ENCODE assay signal across 8 mouse cellular contexts in the genomic region with DNA sequence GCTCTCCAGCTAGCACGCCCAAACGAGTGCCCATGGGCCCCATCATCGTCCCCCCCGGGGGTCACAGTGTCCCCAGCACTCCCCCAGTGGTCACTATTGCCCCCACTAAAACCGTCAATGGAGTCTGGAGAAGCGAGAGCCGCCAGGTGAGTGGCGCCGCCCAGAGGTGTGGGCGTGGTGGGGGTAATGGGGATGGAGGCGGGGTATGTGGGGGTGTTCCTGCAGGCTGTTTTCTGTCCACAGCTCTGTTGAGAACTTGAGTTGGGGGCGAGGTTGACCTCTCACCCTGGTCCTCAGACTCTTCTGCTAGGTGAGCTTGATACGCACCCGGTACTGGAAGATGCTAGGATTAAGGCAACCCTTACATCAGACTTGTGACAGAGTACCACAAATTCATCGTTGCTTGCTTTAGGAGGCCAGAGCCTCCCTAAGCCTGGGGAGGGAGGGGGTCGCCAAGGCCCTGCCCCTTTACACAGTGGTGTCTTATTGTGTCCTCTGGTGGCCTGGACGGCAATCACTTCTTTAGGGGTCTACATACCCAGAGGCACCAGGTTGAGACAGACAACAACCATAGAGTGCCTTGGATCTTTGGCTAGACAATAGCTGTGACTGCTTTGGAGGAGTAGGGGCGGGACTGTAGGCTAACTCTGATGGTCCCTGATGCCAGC. TPM values are rescaled to one million over a fixed set of nuclear protein-coding genes. Genes with fewer than 3 reads are reported as not detected.
DNase-seq lines count a peak whose midpoint lies in the region; ATAC-seq and TF ChIP-seq lines count a peak whose summit lies in the region.

No protein-coding gene starts in this region.

- WGBS in lung, postnatal 0 days = 90% methylated on average over 18 of the region's 18 CpGs
- 91% methylated on average over 18 of the region's 18 CpGs for WGBS in lung, adult 2 months
- WGBS in forebrain, embryonic 13.5 days = 67% methylated on average over 18 of the region's 18 CpGs
- WGBS in limb, embryonic 11.5 days = 57% methylated on average over 18 of the region's 18 CpGs
- WGBS in olfactory bulb, adult 2 months = 78% methylated on average over 18 of the region's 18 CpGs

- TF ChIP-seq CTCF in lung, postnatal 0 days (IDR thresholded peaks at IDR 0.05) = no peak
- TF ChIP-seq CTCF in lung, adult 2 months (IDR thresholded peaks at IDR 0.05; ENCODE audit: insufficient read depth, low read length) = no peak
- no peak for TF ChIP-seq CTCF in olfactory bulb, adult 2 months (IDR thresholded peaks at IDR 0.05; ENCODE audit: insufficient read depth, low read depth, low read length)

- H3K4me2 ChIP-seq in lung, postnatal 0 days (replicated peaks; ENCODE audit: low read depth, low read length) = no peak overlapping the region; the same call in 1 of the 2 replicates
- peak overlapping the region; percentile 27; the same call in 1 of the 2 replicates for H3K4me2 ChIP-seq in forebrain, embryonic 13.5 days
- H3K4me2 ChIP-seq in limb, embryonic 11.5 days (ENCODE audit: low read depth, severe bottlenecking) = no peak overlapping the region

- DNase-seq in lung, postnatal 0 days (ENCODE audit: low spot score) = no peak
- DNase-seq in lung, adult 2 months = no peak
- no peak for DNase-seq in limb, embryonic 11.5 days (ENCODE audit: low spot score)
- DNase-seq in urinary bladder, postnatal 4 days (ENCODE audit: low spot score in 2 of 2) = no peak
- no peak for DNase-seq in yolk sac, embryonic 10.5 days (ENCODE audit: low spot score)
- DNase-seq in frontal cortex, postnatal 10 days (ENCODE audit: low spot score in 2 of 2) = no peak

- H3K4me1 ChIP-seq in lung, postnatal 0 days (ENCODE audit: insufficient read depth, low read depth, low read length) = peaks cover 20% of the 10 kb centered on the region
- H3K4me1 ChIP-seq in lung, adult 2 months (ENCODE audit: control insufficient read depth, insufficient read depth, low read length) = peaks cover 19% of the 10 kb centered on the region
- H3K4me1 ChIP-seq in forebrain, embryonic 13.5 days = peaks cover 97% of the 10 kb centered on the region
- peaks cover 69% of the 10 kb centered on the region for H3K4me1 ChIP-seq in limb, embryonic 11.5 days (ENCODE audit: control insufficient read depth, insufficient read depth, low read length)
- peaks cover 82% of the 10 kb centered on the region for H3K4me1 ChIP-seq in olfactory bulb, adult 2 months (ENCODE audit: control insufficient read depth, insufficient read depth, low read length)

- no peak for TF ChIP-seq POLR2A in lung, adult 2 months (IDR thresholded peaks at IDR 0.05; ENCODE audit: borderline replicate concordance, extremely low read depth, low read depth, low read length)
- no peak for TF ChIP-seq POLR2A in olfactory bulb, adult 2 months (IDR thresholded peaks at IDR 0.05; ENCODE audit: insufficient read depth, low read depth, low read length)

- H3K27ac ChIP-seq in lung, postnatal 0 days (ENCODE audit: low read length) = peak overlapping the region; percentile 66
- H3K27ac ChIP-seq in forebrain, embryonic 13.5 days = peak overlapping the region; percentile 94
- H3K27ac ChIP-seq in limb, embryonic 11.5 days (replicated peaks; ENCODE audit: low read depth, low read length) = peak overlapping the region; percentile 53
- peak overlapping the region; percentile 83 for H3K27ac ChIP-seq in olfactory bulb, adult 2 months (ENCODE audit: insufficient read depth, low read depth, low read length)

- no peak for ATAC-seq in lung, postnatal 0 days
- no peak for ATAC-seq in forebrain, embryonic 13.5 days
- no peak for ATAC-seq in limb, embryonic 11.5 days (ENCODE audit: insufficient number of reproducible peaks, low FRiP score, low TSS enrichment, low read depth)

- no peak overlapping the region for H3K9ac ChIP-seq in lung, postnatal 0 days (replicated peaks; ENCODE audit: low read depth)
- H3K9ac ChIP-seq in forebrain, embryonic 13.5 days = peak overlapping the region; percentile 17; the same call in 1 of the 2 replicates
- H3K9ac ChIP-seq in limb, embryonic 11.5 days (ENCODE audit: low read length) = no peak overlapping the region

- peaks cover 22% of the 10 kb centered on the region; the same call in 1 of the 2 replicates for H3K36me3 ChIP-seq in lung, postnatal 0 days (ENCODE audit: insufficient read depth, low read length)
- peaks cover 27% of the 10 kb centered on the region for H3K36me3 ChIP-seq in forebrain, embryonic 13.5 days (ENCODE audit: poor library complexity, severe bottlenecking)
- peaks cover 16% of the 10 kb centered on the region for H3K36me3 ChIP-seq in limb, embryonic 11.5 days (ENCODE audit: control insufficient read depth, insufficient read depth, low read length)

- no peaks in the 10 kb centered on the region for H3K9me3 ChIP-seq in lung, postnatal 0 days (ENCODE audit: low read length)
- no peaks in the 10 kb centered on the region for H3K9me3 ChIP-seq in forebrain, embryonic 13.5 days (replicated peaks)
- no peaks in the 10 kb centered on the region for H3K9me3 ChIP-seq in limb, embryonic 11.5 days (ENCODE audit: control insufficient read depth, low read length)

- no peak for TF ChIP-seq EP300 in lung, postnatal 0 days (IDR thresholded peaks at IDR 0.05)

- H3K27me3 ChIP-seq in lung, postnatal 0 days (replicated peaks; ENCODE audit: insufficient read depth, low read length) = no peaks in the 10 kb centered on the region
- H3K27me3 ChIP-seq in forebrain, embryonic 13.5 days = no peaks in the 10 kb centered on the region
- H3K27me3 ChIP-seq in limb, embryonic 11.5 days (ENCODE audit: control insufficient read depth, insufficient read depth, low read length) = no peaks in the 10 kb centered on the region

- no peak overlapping the region for H3K4me3 ChIP-seq in lung, postnatal 0 days (ENCODE audit: low read depth, low read length)
- H3K4me3 ChIP-seq in lung, adult 2 months (replicated peaks; ENCODE audit: extremely low read depth, low read depth, low read length) = no peak overlapping the region
- H3K4me3 ChIP-seq in forebrain, embryonic 13.5 days = no peak overlapping the region
- H3K4me3 ChIP-seq in limb, embryonic 11.5 days (ENCODE audit: low read depth, low read length) = no peak overlapping the region
- H3K4me3 ChIP-seq in olfactory bulb, adult 2 months (ENCODE audit: insufficient read depth, low read depth, low read length) = no peak overlapping the region

RNA-seq across cellular contexts. Expression of gene Gins2, which starts 26.3 kb away (rescaled TPM):
- 10.9 and 13.4 TPM in 2 replicates for polyA plus RNA-seq in lung, postnatal 0 days (2015; fragmentation: Nextera tagmentation; extraction: Ambion mirVana)
- 4.4 and 4.5 TPM in 2 replicates for polyA plus RNA-seq in lung, adult 2 months (2012; rRNA removed)
- 66.9 and 79.8 TPM in 2 replicates for polyA plus RNA-seq in forebrain, embryonic 13.5 days (2015; fragmentation: Nextera tagmentation; extraction: Ambion mirVana)
- 130 and 132 TPM in 2 replicates for polyA plus RNA-seq in limb, embryonic 11.5 days (2014; fragmentation: Nextera tagmentation; extraction: Ambion mirVana)
- polyA plus RNA-seq in olfactory bulb, adult 2 months (2012; ENCODE audit: insufficient read depth, insufficient read length, low replicate concordance, missing spikeins) = not detected in 2 replicates
